Mouse (Mus musculus): ENCODE data around the gene Adgrf5.
"Not testable (repeated sequence)": the region's sequence is repeated elsewhere in the genome, so short reads cannot be mapped to it uniquely, and the experiment has no call there.

Adgrf5 gene

GRCm38 (mm10) chr17:43359826-43360619 lies at the start of gene Adgrf5:
Gene Adgrf5, plus strand, starts transcription at chr17:43360451.
- DNase-seq (ENCODE audit: low read depth), result no peak

GRCm38 (mm10) chr17:43325986-43326671 lies 34.1 kb upstream of the Adgrf5 start:
- no peak for DNase-seq (ENCODE audit: low read depth)

GRCm38 (mm10) chr17:43326726-43327700 lies 33.2 kb upstream of the Adgrf5 start:
- no peak for DNase-seq (ENCODE audit: low read depth)

- DNase-seq (ENCODE audit: low read depth), result no peak
Measured at GRCm38 (mm10) chr17:43327810-43328209, 32.4 kb upstream of the Adgrf5 start.

- DNase-seq (ENCODE audit: low read depth), result no peak
Measured at GRCm38 (mm10) chr17:43329216-43329615, 31.0 kb upstream of the Adgrf5 start.

GRCm38 (mm10) chr17:43329761-43330183 lies 30.5 kb upstream of the Adgrf5 start:
- DNase-seq (ENCODE audit: low read depth), result no peak

GRCm38 (mm10) chr17:43332686-43333085 lies 27.6 kb upstream of the Adgrf5 start:
- DNase-seq (ENCODE audit: low read depth), result no peak

- DNase-seq (ENCODE audit: low read depth), result no peak
Measured at GRCm38 (mm10) chr17:43334074-43334473, 26.2 kb upstream of the Adgrf5 start.

- DNase-seq (ENCODE audit: low read depth), result no peak
Measured at GRCm38 (mm10) chr17:43337643-43338042, 22.6 kb upstream of the Adgrf5 start.

GRCm38 (mm10) chr17:43338279-43338678 lies 22.0 kb upstream of the Adgrf5 start:
- no peak for DNase-seq (ENCODE audit: low read depth)

- not testable (repeated sequence) for DNase-seq (ENCODE audit: low read depth)
Measured at GRCm38 (mm10) chr17:43346499-43346898, 13.8 kb upstream of the Adgrf5 start.

GRCm38 (mm10) chr17:43357902-43358539 lies 2.2 kb upstream of the Adgrf5 start:
- no peak for DNase-seq (ENCODE audit: low read depth)

GRCm38 (mm10) chr17:43361021-43361420 lies 770 bp downstream of the Adgrf5 start:
- DNase-seq (ENCODE audit: low read depth), result no peak

- no peak for DNase-seq (ENCODE audit: low read depth)
Measured at GRCm38 (mm10) chr17:43362362-43362761, 2.1 kb downstream of the Adgrf5 start.

GRCm38 (mm10) chr17:43362881-43363280 lies 2.6 kb downstream of the Adgrf5 start:
- no peak for DNase-seq (ENCODE audit: low read depth)

- DNase-seq (ENCODE audit: low read depth), result no peak
Measured at GRCm38 (mm10) chr17:43363921-43364320, 3.7 kb downstream of the Adgrf5 start.

GRCm38 (mm10) chr17:43365297-43365696 lies 5.0 kb downstream of the Adgrf5 start:
- no peak for DNase-seq (ENCODE audit: low read depth)

GRCm38 (mm10) chr17:43366486-43366885 lies 6.2 kb downstream of the Adgrf5 start:
- DNase-seq (ENCODE audit: low read depth), result no peak

- no peak for DNase-seq (ENCODE audit: low read depth)
Measured at GRCm38 (mm10) chr17:43368171-43368576, 7.9 kb downstream of the Adgrf5 start.

- DNase-seq (ENCODE audit: low read depth), result no peak
Measured at GRCm38 (mm10) chr17:43372604-43373003, 12.4 kb downstream of the Adgrf5 start.

- no peak for DNase-seq (ENCODE audit: low read depth)
Measured at GRCm38 (mm10) chr17:43374020-43374419, 13.8 kb downstream of the Adgrf5 start.

- DNase-seq (ENCODE audit: low read depth), result no peak
Measured at GRCm38 (mm10) chr17:43376527-43376926, 16.3 kb downstream of the Adgrf5 start.

Data from 416B (cell line).